Mouse (Mus musculus): ENCODE data around the gene Olfr159.

GRCm38 (mm10) chr4:43722191-43722590 lies 48.6 kb downstream of the Olfr159 start:
- TF ChIP-seq CTCF (IDR thresholded peaks at IDR 0.05; ENCODE audit: low read depth) (no peak), EP300 (IDR thresholded peaks at IDR 0.05; ENCODE audit: low read depth) (no peak)

Measured in liver, postnatal 0 days (tissue).